Mouse (Mus musculus) olfactory bulb, adult 2 months (tissue): ENCODE measurements around the gene Tep1.

ENCODE experiments used
- CTCF ChIP-seq: fragments of 200-500 bp; IDR thresholded peaks from 2 replicates; pipeline ENCODE4 v1.5.1; 2012; ENCODE audit warnings: low read depth, mild to moderate bottlenecking, low read length, moderate library complexity; ENCODE audit not compliant: insufficient read depth
- POLR2A ChIP-seq: fragments of 200-500 bp; IDR thresholded peaks from 2 replicates; pipeline ENCODE4 v1.6.1; 2012; ENCODE audit warnings: mild to moderate bottlenecking, low read depth, low read length, moderate library complexity; ENCODE audit not compliant: insufficient read depth

GRCm38 (mm10) chr14:50862641-50863040 lies 7.7 kb downstream of the Tep1 start:
- no peak for TF ChIP-seq CTCF
- TF ChIP-seq POLR2A, result no peak
